ENCODE assay signal across 22 mouse cellular contexts in genomic region chr1:139407701-139408100, GRCm38 (mm10). TPM values are rescaled to one million over a fixed set of nuclear protein-coding genes. Genes with fewer than 3 reads are reported as not detected.
DNase-seq lines count a peak whose midpoint lies in the region; ATAC-seq and TF ChIP-seq lines count a peak whose summit lies in the region.
"Had no signal": no experiment of that assay in that cellular context is flagged by ENCODE, and none has a peak within 500 bp of the region (broad histone marks: within the 10 kb centered on the region; RNA-seq: fewer than 3 reads in every experiment).

No protein-coding gene starts in this region.

- POLR2A ChIA-PET in Patski (lab: Charles Lee) = no interaction called here

- no peak overlapping the region for H3K9ac ChIP-seq in liver, postnatal 0 days (replicated peaks)
- H3K9ac ChIP-seq in liver, embryonic 12.5 days = no peak overlapping the region
- H3K9ac ChIP-seq in CH12.LX (ENCODE audit: insufficient read depth, low read depth) = no peak overlapping the region
- H3K9ac ChIP-seq: embryonic facial prominence, embryonic 15.5 days; limb, embryonic 13.5 days; lung, embryonic 15.5 days had no signal

- H3K36me3 ChIP-seq in liver, postnatal 0 days (replicated peaks; ENCODE audit: insufficient read depth, low read length) = no peaks in the 10 kb centered on the region
- no peaks in the 10 kb centered on the region for H3K36me3 ChIP-seq in liver, embryonic 12.5 days
- no peaks in the 10 kb centered on the region for H3K36me3 ChIP-seq in CH12.LX (replicated peaks in 1 of 2; ENCODE audit: control insufficient read depth in 1 of 2, insufficient read depth in 1 of 2, low read length in 1 of 2)
- no peaks in the 10 kb centered on the region for H3K36me3 ChIP-seq in splenic B cell, adult 2 months (ENCODE audit: control insufficient read depth, insufficient read depth, low read length, poor library complexity, severe bottlenecking)
- H3K36me3 ChIP-seq: embryonic facial prominence, embryonic 15.5 days; limb, embryonic 13.5 days; lung, embryonic 15.5 days had no signal

- no peaks in the 10 kb centered on the region for H3K79me2 ChIP-seq in CH12.LX (replicated peaks; ENCODE audit: control insufficient read depth, extremely low read depth, insufficient read depth, poor library complexity, severe bottlenecking)

- 56% methylated on average over 5 of the region's 5 CpGs for WGBS in liver, postnatal 0 days (ENCODE audit: insufficient replicate concordance)
- WGBS in liver, embryonic 12.5 days (ENCODE audit: insufficient replicate concordance) = 43% methylated on average over 5 of the region's 5 CpGs

- no peak for ATAC-seq in liver, postnatal 0 days
- ATAC-seq in liver, embryonic 12.5 days = no peak
- ATAC-seq in Patski = no peak
- ATAC-seq: forebrain, embryonic 14.5 days; intestine, embryonic 16.5 days had no signal

- no peak overlapping the region for H3K4me2 ChIP-seq in liver, postnatal 0 days (ENCODE audit: low read depth, low read length)
- no peak overlapping the region for H3K4me2 ChIP-seq in liver, embryonic 12.5 days
- H3K4me2 ChIP-seq in CH12.LX (ENCODE audit: insufficient read depth, low read depth, poor library complexity, severe bottlenecking) = no peak overlapping the region
- H3K4me2 ChIP-seq: embryonic facial prominence, embryonic 15.5 days; limb, embryonic 13.5 days; lung, embryonic 15.5 days had no signal

- H3K4me3 ChIP-seq in liver, postnatal 0 days (ENCODE audit: low read depth, low read length) = no peak overlapping the region
- H3K4me3 ChIP-seq in liver, embryonic 12.5 days = no peak overlapping the region
- H3K4me3 ChIP-seq in CH12.LX (replicated peaks in 1 of 3; ENCODE audit: low read depth in 2 of 3, low read length in 2 of 3, poor library complexity in 1 of 3) = no peak overlapping the region
- H3K4me3 ChIP-seq: embryonic facial prominence, embryonic 15.5 days; left cerebral cortex, adult 2 months; limb, embryonic 13.5 days; lung, embryonic 15.5 days; megakaryocyte, embryonic 14.5 days had no signal

- no peak for DNase-seq in liver, postnatal 0 days
- DNase-seq in CH12.LX (ENCODE audit: extremely low read depth) (peak; percentile 14), Patski (ENCODE audit: low read depth, low spot score) (no peak)
- peak; percentile 10 for DNase-seq in splenic B cell, adult 2 months (ENCODE audit: low read depth, low spot score)
- no peak for DNase-seq in left cerebral cortex, adult 9 months (ENCODE audit: low spot score in 2 of 2)
- DNase-seq in right cerebral cortex, adult 2 months (ENCODE audit: low spot score in 2 of 2) = no peak
- DNase-seq: cerebellum, adult 18-20 months; retina, postnatal 1 day; thymus, postnatal 25 days had no signal

- dilution Hi-C loops in CH12.LX (cut with MboI; ENCODE audit: extremely low pct_ligation_motif_present, extremely low pct_unique_long_range_greater_than_20kb, low sequenced_read_pairs) = no loop called here

- H3K27me3 ChIP-seq in liver, postnatal 0 days (ENCODE audit: insufficient read depth, low read length) = no peaks in the 10 kb centered on the region
- no peaks in the 10 kb centered on the region for H3K27me3 ChIP-seq in liver, embryonic 12.5 days (replicated peaks)
- no peaks in the 10 kb centered on the region for H3K27me3 ChIP-seq in CH12.LX (replicated peaks)
- peaks cover 3% of the 10 kb centered on the region for H3K27me3 ChIP-seq in Patski
- no peaks in the 10 kb centered on the region for H3K27me3 ChIP-seq in splenic B cell, adult 2 months (ENCODE audit: control insufficient read depth, insufficient read depth, low read length, poor library complexity, severe bottlenecking)
- H3K27me3 ChIP-seq: embryonic facial prominence, embryonic 15.5 days; limb, embryonic 13.5 days; lung, embryonic 15.5 days; megakaryocyte, embryonic 14.5 days had no signal

- no peak for TF ChIP-seq RAD21 in CH12.LX (IDR thresholded peaks at IDR 0.05; ENCODE audit: low read depth, low read length)

- peak; percentile 22; the same call in 1 of the 2 replicates for TF ChIP-seq CTCF in liver, postnatal 0 days (IDR thresholded peaks at IDR 0.05; ENCODE audit: low read depth)
- TF ChIP-seq CTCF in CH12.LX (conservative IDR thresholded peaks at IDR 0.05 in 1 of 2, IDR thresholded peaks at IDR 0.05 in 1 of 2; ENCODE audit: low read depth in 2 of 2, low read length in 2 of 2) = peak in 1 of 2 experiments; percentile 32; a peak in 2 of 4 replicates
- peak; percentile 44 for TF ChIP-seq CTCF in Patski (IDR thresholded peaks at IDR 0.05)

- H3K4me1 ChIP-seq in liver, postnatal 0 days (ENCODE audit: insufficient read depth) = no peaks in the 10 kb centered on the region
- H3K4me1 ChIP-seq in liver, embryonic 12.5 days = no peaks in the 10 kb centered on the region
- H3K4me1 ChIP-seq in CH12.LX (ENCODE audit: control insufficient read depth in 1 of 2, insufficient read depth in 2 of 2) = peaks cover 0 to 22% of the 10 kb centered on the region in 2 experiments; a peak in 3 of 4 replicates
- H3K4me1 ChIP-seq: embryonic facial prominence, embryonic 15.5 days; limb, embryonic 13.5 days; lung, embryonic 15.5 days; megakaryocyte, embryonic 14.5 days had no signal

- TF ChIP-seq POLR2A in CH12.LX (IDR thresholded peaks at IDR 0.05; ENCODE audit: low read depth, low read length) = no peak

- CTCF ChIA-PET in Patski (lab: Charles Lee) = no interaction called here

- H3K9me3 ChIP-seq in liver, postnatal 0 days (ENCODE audit: low read length) = no peaks in the 10 kb centered on the region; the same call in 1 of the 2 replicates
- peaks cover 7% of the 10 kb centered on the region; the same call in 1 of the 2 replicates for H3K9me3 ChIP-seq in liver, embryonic 12.5 days (replicated peaks)
- peaks cover 7% of the 10 kb centered on the region for H3K9me3 ChIP-seq in CH12.LX (replicated peaks; ENCODE audit: low read length)
- H3K9me3 ChIP-seq: embryonic facial prominence, embryonic 15.5 days; limb, embryonic 13.5 days; lung, embryonic 15.5 days had no signal

- TF ChIP-seq EP300 in liver, postnatal 0 days (IDR thresholded peaks at IDR 0.05; ENCODE audit: low read depth) = no peak
- no peak for TF ChIP-seq EP300 in CH12.LX (IDR thresholded peaks at IDR 0.05; ENCODE audit: low read length)

- in situ Hi-C loops in CH12.LX (cut with MboI; ENCODE audit: low pct_ligation_motif_present, low pct_unique_long_range_greater_than_20kb, low sequenced_read_pairs) (no loop called here), Patski (cut with MboI; ENCODE audit: low pct_unique_long_range_greater_than_20kb) (no loop called here)

- H3K27ac ChIP-seq in liver, postnatal 0 days (ENCODE audit: low read depth) = no peak overlapping the region
- no peak overlapping the region for H3K27ac ChIP-seq in liver, embryonic 12.5 days
- no peak overlapping the region for H3K27ac ChIP-seq in CH12.LX (ENCODE audit: insufficient read depth, low read depth)
- H3K27ac ChIP-seq: embryonic facial prominence, embryonic 15.5 days; left cerebral cortex, adult 2 months; limb, embryonic 13.5 days; lung, embryonic 15.5 days had no signal

TF ChIP-seq in CH12.LX, 34 proteins besides CTCF, POLR2A, EP300 and RAD21:
- TF ChIP-seq JUN (IDR thresholded peaks at IDR 0.05; ENCODE audit: insufficient read depth, low read depth, low read length) = no peak
- peak; percentile 7; the same call in 1 of the 2 replicates for TF ChIP-seq SMC3 (IDR thresholded peaks at IDR 0.05; ENCODE audit: low read depth, low read length)
- no peak for TF ChIP-seq ZC3H11A (IDR thresholded peaks at IDR 0.05; ENCODE audit: low read depth, low read length)
- TF ChIP-seq UBTF (IDR thresholded peaks at IDR 0.05; ENCODE audit: low read depth, low read length) = no peak
- no peak for TF ChIP-seq MAFK (IDR thresholded peaks at IDR 0.05; ENCODE audit: insufficient replicate concordance, low read length)
- no peak for TF ChIP-seq CHD1 (IDR thresholded peaks at IDR 0.05; ENCODE audit: low read depth, low read length)
- no peak for TF ChIP-seq KAT2A (IDR thresholded peaks at IDR 0.05; ENCODE audit: insufficient replicate concordance, low read length)
- no peak for TF ChIP-seq MEF2A (IDR thresholded peaks at IDR 0.05; ENCODE audit: borderline replicate concordance, low read depth, low read length)
TF ChIP-seq in CH12.LX: peak in this region for 1.

RNA-seq across cellular contexts. Expression of gene Zbtb41, which starts 14.4 kb away (rescaled TPM):
- 1.5 and 1.6 TPM in 2 replicates for polyA plus RNA-seq in liver, postnatal 0 days (2015; fragmentation: Nextera tagmentation; extraction: Ambion mirVana)
- 5.3 and 5.9 TPM in 2 replicates for polyA plus RNA-seq in liver, embryonic 12.5 days (2016; fragmentation: Nextera tagmentation; extraction: Ambion mirVana)
- 4.8 and 6.5 TPM in 2 replicates for total RNA-seq in CH12.LX (2012; rRNA removed)
- 7.3 and 9.8 TPM in 2 replicates for total RNA-seq in CH12.LX (2014; rRNA removed)
- 6.3 and 7.0 TPM in 2 replicates for polyA plus RNA-seq in CH12.LX (2012; ENCODE audit: insufficient read length, low read depth)
- polyA plus RNA-seq in Patski (2021) = 22.8 TPM

RNA-seq across cellular contexts. Expression of gene Crb1, which starts 30.8 kb away (rescaled TPM):
- not detected in 2 replicates for polyA plus RNA-seq in liver, postnatal 0 days (2015; fragmentation: Nextera tagmentation; extraction: Ambion mirVana)
- polyA plus RNA-seq in liver, embryonic 12.5 days (2016; fragmentation: Nextera tagmentation; extraction: Ambion mirVana) = 0.05 TPM in 1 of 2 replicates, not detected in the other
- 0.25 and 0.29 TPM in 2 replicates for total RNA-seq in CH12.LX (2012; rRNA removed)
- 0.12 and 0.16 TPM in 2 replicates for total RNA-seq in CH12.LX (2014; rRNA removed)
- 0.10 and 0.15 TPM in 2 replicates for polyA plus RNA-seq in CH12.LX (2012; ENCODE audit: insufficient read length, low read depth)
- 0.06 TPM for polyA plus RNA-seq in Patski (2021)
- total RNA-seq: common myeloid progenitor, adult 5-6 weeks; hematopoietic stem cell, adult 5-6 weeks; neutrophil, adult 5-6 weeks had no signal
- polyA plus RNA-seq: embryonic facial prominence, embryonic 15.5 days; gonadal fat pad, adult 2 months; large intestine, adult 2 months had no signal

RNA-seq across cellular contexts. Expression of gene Aspm, which starts 46.9 kb away (rescaled TPM):
- 4.6 and 5.3 TPM in 2 replicates for polyA plus RNA-seq in liver, postnatal 0 days (2015; fragmentation: Nextera tagmentation; extraction: Ambion mirVana)
- 14.8 and 15.2 TPM in 2 replicates for polyA plus RNA-seq in liver, embryonic 12.5 days (2016; fragmentation: Nextera tagmentation; extraction: Ambion mirVana)
- total RNA-seq in CH12.LX (2012; rRNA removed) (19.6 and 20.6 TPM in 2 replicates), CH12.LX (2014; rRNA removed) (19.5 and 20.2 TPM in 2 replicates)
- polyA plus RNA-seq in CH12.LX (2012; ENCODE audit: insufficient read length, low read depth) (18.3 and 19.6 TPM in 2 replicates), Patski (2021) (15.0 TPM)

Comparison
In these comparisons a context has a peak if more than half of its experiments do, and no peak if none do; other contexts are left out.
1. DNase-seq: peak in CH12.LX (single experiment) and splenic B cell, adult 2 months (single experiment); none in liver, postnatal 0 days (single experiment), Patski (single experiment), left cerebral cortex, adult 9 months (0 of 2) and right cerebral cortex, adult 2 months (0 of 2).